Mouse (Mus musculus) E14TG2a.4 (cell line): ENCODE results near the gene Mapk8ip3.

Experiments
- H3K27me3 ChIP-seq: 2 replicates; pipeline ENCODE4 v1.6.1; 2014; ENCODE audit warnings: low read length, control low read depth; ENCODE audit not compliant: insufficient read depth
- H3K36me3 ChIP-seq: 2 replicates; pipeline ENCODE4 v1.6.1; 2014; ENCODE audit warnings: low read length, control low read depth; ENCODE audit not compliant: insufficient read depth
- H3K4me1 ChIP-seq: replicated peaks from 2 replicates; pipeline ENCODE4 v1.6.1; 2014; ENCODE audit warnings: low read depth, low read length, control low read depth
- H3K4me3 ChIP-seq: replicated peaks from 2 replicates; pipeline ENCODE4 v1.5.1; 2014; ENCODE audit warnings: mild to moderate bottlenecking, low read length
- H3K9me3 ChIP-seq: 2 replicates; pipeline ENCODE4 v1.6.1; 2014; ENCODE audit warnings: low read length, control low read depth
- CTCF ChIP-seq: conservative IDR thresholded peaks from 2 replicates; pipeline ENCODE4 v1.5.1; 2014; ENCODE audit warnings: low read length
- NANOG ChIP-seq: IDR thresholded peaks from 2 replicates; pipeline ENCODE4 v1.6.1; 2014; ENCODE audit warnings: borderline replicate concordance, low read length, mixed read lengths
- POU5F1 ChIP-seq: IDR thresholded peaks from 2 replicates; pipeline ENCODE4 v1.6.1; 2014; ENCODE audit warnings: low read length, borderline replicate concordance

Mapk8ip3 gene

GRCm38 (mm10) chr17:24913984-24914383, 22.8 kb downstream of the Mapk8ip3 start:
- Histone ChIP-seq H3K36me3 (peaks cover 98% of the 10 kb centered on the region), H3K4me1 (peaks cover 7% of the 10 kb centered on the region; the same call in 1 of the 2 replicates), H3K9me3 (no peaks in the 10 kb centered on the region), H3K4me3 (no peak overlapping the region), H3K27me3 (no peaks in the 10 kb centered on the region)
- TF ChIP-seq NANOG (no peak), CTCF (no peak), POU5F1 (no peak)

- H3K36me3 ChIP-seq, result peaks cover 99% of the 10 kb centered on the region
These were observed 29.2 kb downstream of the Mapk8ip3 start for GRCm38 (mm10) chr17:24907591-24907990.

GRCm38 (mm10) chr17:24903767-24904166, 33.0 kb downstream of the Mapk8ip3 start:
- Histone ChIP-seq H3K27me3 (no peaks in the 10 kb centered on the region), H3K4me1 (peaks cover 22% of the 10 kb centered on the region), H3K4me3 (no peak overlapping the region), H3K36me3 (peaks cover 99% of the 10 kb centered on the region), H3K9me3 (no peaks in the 10 kb centered on the region)
- TF ChIP-seq NANOG, result no peak
- no peak for TF ChIP-seq CTCF
- TF ChIP-seq POU5F1, result no peak

More at GRCm38 (mm10) chr17:24907591-24907990, 29.2 kb downstream of the Mapk8ip3 start:
- no peaks in the 10 kb centered on the region for H3K9me3 ChIP-seq
- H3K4me3 ChIP-seq, result no peak overlapping the region
- peaks cover 18% of the 10 kb centered on the region for H3K4me1 ChIP-seq
- TF ChIP-seq NANOG (no peak), CTCF (no peak), POU5F1 (no peak)
- H3K27me3 ChIP-seq, result no peaks in the 10 kb centered on the region

- H3K4me1 ChIP-seq, result peaks cover 31% of the 10 kb centered on the region
- peaks cover 99% of the 10 kb centered on the region for H3K36me3 ChIP-seq
- no peaks in the 10 kb centered on the region for H3K27me3 ChIP-seq
- H3K4me3 ChIP-seq, result no peak overlapping the region
- H3K9me3 ChIP-seq, result no peaks in the 10 kb centered on the region
- TF ChIP-seq POU5F1 (no peak), CTCF (peak; percentile 73)
These were observed 33.9 kb downstream of the Mapk8ip3 start for GRCm38 (mm10) chr17:24902671-24903474.

GRCm38 (mm10) chr17:24902124-24902523, 34.7 kb downstream of the Mapk8ip3 start:
- H3K36me3 ChIP-seq, result peaks cover 99% of the 10 kb centered on the region
- TF ChIP-seq POU5F1, result no peak
- no peak for TF ChIP-seq CTCF
- no peak for TF ChIP-seq NANOG
- H3K4me3 ChIP-seq, result no peak overlapping the region
- H3K9me3 ChIP-seq, result no peaks in the 10 kb centered on the region
- H3K27me3 ChIP-seq, result no peaks in the 10 kb centered on the region
- H3K4me1 ChIP-seq, result peaks cover 39% of the 10 kb centered on the region

GRCm38 (mm10) chr17:24900014-24900413, 36.8 kb downstream of the Mapk8ip3 start:
- no peaks in the 10 kb centered on the region for H3K9me3 ChIP-seq
- peaks cover 53% of the 10 kb centered on the region for H3K4me1 ChIP-seq
- no peak overlapping the region for H3K4me3 ChIP-seq
- peaks cover 90% of the 10 kb centered on the region for H3K36me3 ChIP-seq
- no peaks in the 10 kb centered on the region for H3K27me3 ChIP-seq
- no peak for TF ChIP-seq POU5F1
- TF ChIP-seq CTCF, result no peak
- no peak for TF ChIP-seq NANOG

GRCm38 (mm10) chr17:24899153-24899552, 37.6 kb downstream of the Mapk8ip3 start:
- Histone ChIP-seq H3K4me1 (peaks cover 55% of the 10 kb centered on the region), H3K36me3 (peaks cover 81% of the 10 kb centered on the region), H3K27me3 (no peaks in the 10 kb centered on the region), H3K4me3 (no peak overlapping the region), H3K9me3 (no peaks in the 10 kb centered on the region)
- TF ChIP-seq NANOG (no peak), CTCF (no peak), POU5F1 (no peak)

- Histone ChIP-seq H3K9me3 (no peaks in the 10 kb centered on the region), H3K27me3 (no peaks in the 10 kb centered on the region), H3K36me3 (peaks cover 81% of the 10 kb centered on the region), H3K4me1 (peaks cover 55% of the 10 kb centered on the region), H3K4me3 (0 out of 2 replicates have a peak overlapping the region, but pooled peaks have one; percentile 94)
- no peak for TF ChIP-seq CTCF
- no peak for TF ChIP-seq POU5F1
- no peak for TF ChIP-seq NANOG
These were observed 38.5 kb downstream of the Mapk8ip3 start for GRCm38 (mm10) chr17:24898041-24898854.
